Mouse (Mus musculus): ENCODE results near the gene Gm10837. TPM values are rescaled to one million over a fixed set of nuclear protein-coding genes. Genes with fewer than 3 reads are reported as not detected.

The Gm10837 gene
- polyA plus RNA-seq (2015; fragmentation: Illumina TruSeq; extraction: RNeasy Lipid Tissue Mini Kit (QIAGEN cat#74804); ENCODE audit: insufficient read depth, low read depth, low replicate concordance) = not detected

DNA sequence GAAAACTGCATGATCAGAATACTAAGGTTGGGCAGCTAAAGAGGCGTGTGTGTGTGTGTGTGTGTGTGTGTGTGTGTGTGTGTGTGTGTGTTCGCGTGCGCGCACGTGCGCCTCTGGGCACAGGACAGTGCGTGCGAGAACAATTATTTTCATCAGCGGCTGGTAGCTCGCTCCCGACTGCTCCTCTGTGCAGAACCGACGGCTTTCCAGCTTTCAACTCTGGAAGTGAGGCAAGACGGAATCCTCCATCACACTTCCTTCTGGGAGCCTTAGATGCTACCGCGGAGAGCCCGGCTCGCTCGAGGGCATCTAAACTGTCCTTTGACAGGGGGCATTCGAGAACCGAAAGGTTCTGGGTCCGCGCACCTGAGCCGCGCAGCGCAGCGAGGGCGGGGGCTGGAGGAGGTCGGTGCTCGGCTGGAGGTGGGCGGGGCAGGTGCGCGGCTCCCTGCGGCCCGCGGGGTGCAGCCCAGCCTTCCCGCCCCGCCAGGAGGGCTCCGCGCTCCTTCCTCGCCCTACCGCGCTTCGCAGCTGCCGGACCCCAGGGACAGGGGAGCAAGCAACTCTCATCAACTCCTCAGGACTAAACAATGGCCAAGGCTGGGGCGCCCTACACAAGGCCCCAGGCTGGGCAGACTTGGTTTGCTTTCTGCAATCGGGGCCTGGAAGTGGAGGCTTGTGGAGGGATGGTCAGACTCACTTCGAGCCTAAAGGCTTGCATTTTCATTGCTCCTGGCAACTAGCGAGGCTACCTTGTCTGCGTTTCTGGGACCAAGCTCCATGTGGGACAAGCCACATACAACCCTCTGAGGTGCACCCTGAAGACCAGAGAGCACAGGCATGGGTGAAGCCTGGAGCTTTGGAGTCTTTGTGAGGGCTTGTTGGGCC is at the start of gene Gm10837:
TSS of gene Gm10837 (plus strand) at position 146 of the 888 bp plus-strand sequence.

DNA sequence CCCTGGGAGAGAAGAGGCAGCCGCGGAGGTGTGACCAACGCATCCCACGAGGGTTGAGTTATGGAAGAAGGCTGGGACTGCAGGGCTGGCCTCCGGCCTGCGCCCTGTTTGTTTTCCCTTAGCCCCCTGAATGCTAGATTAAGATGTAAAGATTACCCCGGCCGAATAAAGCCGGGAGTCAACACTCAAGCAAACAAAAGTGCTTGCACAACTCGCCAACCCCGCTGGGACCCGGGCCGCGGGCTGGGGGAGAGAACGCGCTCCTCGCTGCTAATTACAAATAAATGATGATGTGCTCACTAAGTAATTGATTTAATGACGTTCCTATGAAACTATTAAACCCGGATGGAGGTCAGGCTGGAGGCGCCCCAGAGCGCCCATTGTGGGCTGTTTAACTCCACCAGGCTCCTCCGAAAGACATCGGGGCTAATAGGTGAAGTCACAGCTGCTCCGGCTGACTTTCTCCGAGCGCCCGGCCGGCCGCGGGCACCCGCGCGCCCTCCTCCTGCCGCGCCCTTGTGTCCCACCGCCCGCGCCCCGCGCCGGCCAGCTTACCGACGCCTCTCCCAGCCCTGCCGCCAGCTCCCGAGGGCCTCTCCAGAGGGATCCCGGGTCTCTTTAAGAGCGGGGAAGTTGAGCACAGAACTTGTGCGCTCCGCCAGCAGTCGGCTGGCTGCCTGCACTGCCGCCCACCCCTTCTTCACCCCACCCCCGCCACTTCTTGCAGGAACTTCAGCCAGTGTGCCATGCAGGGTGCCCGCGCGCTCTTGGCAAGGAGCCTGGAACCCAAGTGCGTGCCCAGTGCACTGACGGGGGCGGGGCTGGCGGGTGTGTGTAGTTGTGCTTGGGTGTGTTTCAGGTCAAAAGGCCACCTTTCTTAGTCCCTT is 39.6 kb upstream of the Gm10837 start, which contains the start of gene Gm5089:
TSS of gene Gm5089 (minus strand) at position 620 of the 887 bp plus-strand sequence.

DNA sequence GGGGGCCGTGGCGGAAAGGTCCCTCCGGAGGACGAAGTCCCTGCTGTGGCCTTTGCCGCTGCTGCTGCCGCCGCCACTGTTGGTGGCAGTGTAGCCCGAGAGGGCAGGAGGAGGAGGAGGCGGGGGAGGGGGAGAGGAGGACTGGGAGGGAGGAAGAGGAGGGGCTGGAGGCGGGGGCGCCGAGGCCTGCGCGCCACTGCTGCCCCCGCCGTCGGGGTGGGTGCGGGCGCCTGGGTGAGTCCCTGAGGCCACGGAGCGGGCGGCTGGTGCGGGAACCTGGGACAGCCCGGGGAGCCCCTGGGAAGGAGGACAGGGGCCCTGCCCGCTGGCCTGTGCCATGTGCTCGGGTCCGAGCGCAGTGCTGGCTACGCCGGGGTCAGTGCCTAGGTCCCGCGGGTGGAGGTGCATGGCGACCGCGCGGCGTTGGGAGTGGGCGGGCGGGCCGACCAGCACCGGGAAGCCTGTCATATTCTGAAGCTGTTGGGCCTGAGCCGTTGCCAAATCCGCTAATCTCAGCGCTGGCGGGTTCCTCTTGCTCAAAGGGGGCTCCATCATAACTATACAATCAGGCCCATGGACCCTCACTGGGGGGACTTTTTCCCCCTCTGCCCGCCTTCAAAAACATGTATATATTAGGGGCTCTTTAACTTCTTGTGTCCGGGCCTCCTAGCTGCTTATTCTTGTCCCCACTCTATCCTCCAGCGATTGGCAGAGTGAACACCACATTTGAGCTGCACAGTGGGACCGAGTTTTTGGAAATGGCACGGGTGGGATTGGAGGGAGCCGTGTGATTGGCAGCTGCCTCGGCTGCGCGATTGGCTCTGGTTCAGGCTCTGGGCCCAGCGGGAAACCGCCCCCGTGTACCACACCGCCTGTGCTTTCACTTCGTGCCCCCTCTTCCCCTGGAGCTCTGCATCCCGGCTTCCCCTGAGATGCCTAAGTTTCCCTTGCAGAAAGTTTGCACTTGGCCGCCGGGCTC is 25.3 kb upstream of the Gm10837 start, which contains the start of gene Zic5:
TSS of gene Zic5 (minus strand) at position 915 of the 979 bp plus-strand sequence.

DNA sequence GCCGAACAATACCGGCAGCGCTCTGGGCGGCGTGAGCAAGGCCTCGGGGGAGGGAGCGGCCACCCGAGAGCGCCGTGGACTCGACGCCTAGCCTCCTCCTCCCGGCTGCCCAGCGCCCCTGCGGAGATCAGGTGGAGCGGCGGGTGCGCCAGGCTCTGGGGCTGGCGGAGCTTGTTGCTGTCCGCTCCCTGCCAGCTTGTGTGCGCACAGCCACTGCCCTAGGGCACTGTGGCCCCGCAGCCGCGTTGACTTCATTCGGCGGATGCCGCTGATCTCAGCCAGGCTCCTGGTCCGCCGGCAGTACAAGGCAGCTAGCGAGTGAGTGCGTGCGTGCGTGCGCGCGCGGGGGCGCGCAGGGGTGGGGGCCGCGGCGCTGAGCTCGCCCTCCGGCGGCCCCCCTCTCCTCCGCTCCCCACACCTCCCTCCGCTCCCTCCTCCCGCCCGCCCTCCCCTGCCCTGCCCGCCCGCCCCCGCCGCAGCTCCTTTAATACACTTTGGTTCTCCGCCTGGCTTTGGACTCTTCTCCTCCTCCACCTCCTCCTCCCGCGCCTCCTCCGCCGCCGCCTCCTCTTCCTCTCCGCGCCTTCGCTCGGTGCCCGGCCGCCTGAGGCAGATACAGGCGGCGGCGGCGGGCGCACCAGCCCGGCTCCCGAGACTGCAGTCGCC is 15.4 kb upstream of the Gm10837 start, which contains the start of gene Zic2:
TSS of gene Zic2 (plus strand) at position 545 of the 666 bp plus-strand sequence.

GRCm38 (mm10) chr14:122534017-122534924 is 43.9 kb downstream of the Gm10837 start, which contains the start of gene Pcca:
Gene Pcca, plus strand, starts transcription at chr14:122534324.

Other genes with a start within 250 kb of the Gm10837 start
- not detected for gene Gm5089, start 39.5 kb upstream of the Gm10837 start, polyA plus RNA-seq (2015; fragmentation: Illumina TruSeq; extraction: RNeasy Lipid Tissue Mini Kit (QIAGEN cat#74804); ENCODE audit: insufficient read depth, low read depth, low replicate concordance)
- gene Zic5, start 24.9 kb upstream of the Gm10837 start, polyA plus RNA-seq (2015; fragmentation: Illumina TruSeq; extraction: RNeasy Lipid Tissue Mini Kit (QIAGEN cat#74804); ENCODE audit: insufficient read depth, low read depth, low replicate concordance) = not detected
- gene Zic2, start 15.2 kb upstream of the Gm10837 start, polyA plus RNA-seq (2015; fragmentation: Illumina TruSeq; extraction: RNeasy Lipid Tissue Mini Kit (QIAGEN cat#74804); ENCODE audit: insufficient read depth, low read depth, low replicate concordance) = not detected
- gene Pcca, start 43.7 kb downstream of the Gm10837 start, polyA plus RNA-seq (2015; fragmentation: Illumina TruSeq; extraction: RNeasy Lipid Tissue Mini Kit (QIAGEN cat#74804); ENCODE audit: insufficient read depth, low read depth, low replicate concordance) = 21.5 TPM

Measured in pancreas, adult 10 weeks (tissue).